Mouse (Mus musculus): ENCODE measurements around the gene Zfp119b.
"Not testable (repeated sequence)": the region's sequence is repeated elsewhere in the genome, so short reads cannot be mapped to it uniquely, and the experiment has no call there.

Zfp119b gene

GRCm38 (mm10) chr17:55892406-55892955 is 56.8 kb downstream of the Zfp119b start:
- not testable (repeated sequence) for DNase-seq (ENCODE audit: low read depth, low spot score)
